Mouse (Mus musculus): Measurements from ENCODE around the gene Ccdc163. TPM values are rescaled to one million over a fixed set of nuclear protein-coding genes. Genes with fewer than 3 reads are reported as not detected.

Gene Ccdc163
- polyA plus RNA-seq, 1 experiment, result 15.9 TPM

DNA sequence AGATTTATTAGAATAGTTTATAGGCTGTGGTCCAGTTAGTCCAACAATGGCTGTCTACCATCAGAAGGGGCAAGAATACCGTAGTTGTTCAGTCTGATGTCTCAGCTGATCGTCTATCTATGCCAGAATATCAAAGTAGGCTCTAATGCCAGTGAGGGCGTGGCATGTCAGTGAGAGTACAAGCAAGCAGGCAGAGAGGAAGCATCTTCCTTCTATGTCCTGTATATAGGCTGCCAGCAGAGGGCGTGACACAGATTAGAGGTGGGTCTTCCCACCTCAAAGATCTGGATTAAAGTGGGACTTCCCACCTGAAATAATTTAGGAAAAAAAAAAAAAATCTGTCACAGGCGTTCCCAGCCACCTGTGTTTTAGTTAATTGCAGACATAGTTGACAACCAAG is 91.6 kb downstream of the Ccdc163 start:
- peaks cover 16% of the 10 kb centered on the region for H3K36me3 ChIP-seq (ENCODE audit: control insufficient read depth, insufficient read depth, low read length)
- DNase-seq (ENCODE audit: low read depth in 1 of 2, low spot score in 2 of 2), result no peak
- no peak overlapping the region for H3K4me3 ChIP-seq (ENCODE audit: extremely low read depth, insufficient read depth, insufficient read length)
- TF ChIP-seq POLR2A (IDR thresholded peaks at IDR 0.05; ENCODE audit: low read depth, low read length) (no peak), CTCF (IDR thresholded peaks at IDR 0.05; ENCODE audit: extremely low read depth, insufficient read depth, insufficient read length, insufficient replicate concordance) (no peak)
- no peaks in the 10 kb centered on the region for H3K27me3 ChIP-seq (ENCODE audit: control insufficient read depth, insufficient read depth, low read length)
- WGBS, result 34% methylated on average over 5 of the region's 5 CpGs
- H3K4me1 ChIP-seq (ENCODE audit: control insufficient read depth, insufficient read depth, insufficient read length), result no peaks in the 10 kb centered on the region
- no peak overlapping the region for H3K27ac ChIP-seq (ENCODE audit: insufficient read depth, low read length)

Other genes starting within 250 kb of the Ccdc163 start
- 35.6 and 53.6 TPM in 2 replicates for gene Mast2, start 244.3 kb upstream of the Ccdc163 start, polyA plus RNA-seq (2012; rRNA removed)
- 0.97 and 1.1 TPM in 2 replicates for gene Ipp, start 201.0 kb upstream of the Ccdc163 start, polyA plus RNA-seq (2012; rRNA removed)
- 2.3 and 2.7 TPM in 2 replicates for gene Tmem69, start 152.6 kb upstream of the Ccdc163 start, polyA plus RNA-seq (2012; rRNA removed)
- gene Gpbp1l1, start 150.9 kb upstream of the Ccdc163 start, polyA plus RNA-seq (2012; rRNA removed), result 23.2 and 26.1 TPM in 2 replicates
- gene Ccdc17, start 111.9 kb upstream of the Ccdc163 start, polyA plus RNA-seq (2012; rRNA removed), result 9.4 and 10.8 TPM in 2 replicates
- gene Nasp, start 80.6 kb upstream of the Ccdc163 start, polyA plus RNA-seq (2012; rRNA removed), result 2.0 and 2.6 TPM in 2 replicates
- 246 and 290 TPM in 2 replicates for gene Akr1a1, start 56.8 kb upstream of the Ccdc163 start, polyA plus RNA-seq (2012; rRNA removed)
- 23.9 and 27.8 TPM in 2 replicates for gene Prdx1, start 23.0 kb upstream of the Ccdc163 start, polyA plus RNA-seq (2012; rRNA removed)
- 4.0 and 4.4 TPM in 2 replicates for gene Mmachc, start 103 bp upstream of the Ccdc163 start, polyA plus RNA-seq (2012; rRNA removed)
- 3.1 and 3.6 TPM in 2 replicates for gene Tesk2, start 12.4 kb downstream of the Ccdc163 start, polyA plus RNA-seq (2012; rRNA removed)
- gene Toe1, start 99.1 kb downstream of the Ccdc163 start, polyA plus RNA-seq (2012; rRNA removed), result 18.7 and 23.3 TPM in 2 replicates
- gene Mutyh, start 99.2 kb downstream of the Ccdc163 start, polyA plus RNA-seq (2012; rRNA removed), result 10.7 and 13.3 TPM in 2 replicates
- 0.22 and 0.27 TPM in 2 replicates for gene Hpdl, start 113.2 kb downstream of the Ccdc163 start, polyA plus RNA-seq (2012; rRNA removed)
- gene Zswim5, start 168.9 kb downstream of the Ccdc163 start, polyA plus RNA-seq (2012; rRNA removed), result 0.07 TPM in 2 replicates

Data from spleen, adult 2 months (tissue).